Mouse (Mus musculus) MEL (cell line): ENCODE results near the gene Rpn1.

Experiments
- CHD2 ChIP-seq: IDR thresholded peaks from 2 replicates; pipeline ENCODE4 v1.6.1; 2011; ENCODE audit warnings: low read length, improper control_type of control experiment
- CTCF ChIP-seq, 3 experiments: IDR thresholded peaks in 2 of 3; conservative IDR thresholded peaks in 1 of 3; 2 replicates each; pipeline ENCODE4 v1.5.1; 2011 to 2012; ENCODE audit warnings: low read length in 3 of 3, low read depth in 2 of 3, mild to moderate bottlenecking in 2 of 3, improper control_type of control experiment in 1 of 3, inconsistent platforms in 1 of 3, mixed read lengths in 1 of 3, moderate library complexity in 1 of 3; ENCODE audit not compliant: control insufficient read depth in 1 of 3, insufficient read depth in 1 of 3, poor library complexity in 1 of 3, severe bottlenecking in 1 of 3
- ELF1 ChIP-seq: IDR thresholded peaks from 2 replicates; pipeline ENCODE4 v1.6.1; 2014; ENCODE audit warnings: low read depth, mild to moderate bottlenecking, inconsistent platforms, low read length, improper control_type of control experiment, moderate library complexity
- GABPA ChIP-seq: IDR thresholded peaks from 2 replicates; pipeline ENCODE4 v1.6.1; 2012; ENCODE audit warnings: low read depth, mild to moderate bottlenecking, inconsistent platforms, low read length, improper control_type of control experiment, moderate library complexity
- NELFE ChIP-seq: IDR thresholded peaks from 2 replicates; pipeline ENCODE4 v1.6.1; 2011; ENCODE audit warnings: low read depth, low read length, improper control_type of control experiment
- POLR2A ChIP-seq, 2 experiments: IDR thresholded peaks; 2 replicates each; pipeline ENCODE4 v1.6.1; 2011 to 2012; ENCODE audit warnings: low read length in 2 of 2, mild to moderate bottlenecking in 2 of 2, control low read depth in 1 of 2, improper control_type of control experiment in 1 of 2, low read depth in 1 of 2, moderate library complexity in 1 of 2; ENCODE audit not compliant: control insufficient read depth in 1 of 2, insufficient read depth in 1 of 2, poor library complexity in 1 of 2
- SMC3 ChIP-seq: IDR thresholded peaks from 2 replicates; pipeline ENCODE4 v1.6.1; 2011; ENCODE audit warnings: low read depth, low read length, improper control_type of control experiment
- USF2 ChIP-seq, 2 experiments: IDR thresholded peaks; 2 replicates each; pipeline ENCODE4 v1.6.1; 2011 to 2012; ENCODE audit warnings: improper control_type of control experiment in 2 of 2, low read length in 2 of 2, borderline replicate concordance in 1 of 2, inconsistent platforms in 1 of 2, low read depth in 1 of 2, mild to moderate bottlenecking in 1 of 2; ENCODE audit not compliant: insufficient read depth in 1 of 2

DNA sequence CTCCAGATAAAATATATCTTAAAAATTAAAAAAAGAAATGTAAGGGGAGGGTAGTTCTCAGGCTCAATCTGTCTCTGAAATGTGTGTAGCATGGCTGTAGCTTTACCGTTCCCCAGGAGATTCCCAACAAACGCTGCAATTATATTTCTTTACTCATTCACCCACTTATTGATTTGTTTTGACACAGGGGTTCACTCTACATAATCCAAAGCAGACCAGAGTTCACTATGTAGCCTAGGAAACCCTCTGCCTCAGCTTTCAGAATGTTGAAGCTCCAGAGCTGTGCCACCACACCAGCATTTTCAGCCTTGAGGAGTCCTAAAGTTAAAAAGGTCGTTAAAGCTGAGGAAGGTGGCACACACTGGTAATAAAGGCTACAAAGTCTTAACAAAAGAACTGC lies 18.3 kb upstream of the Rpn1 start:
- TF ChIP-seq NELFE (no peak), CTCF (IDR thresholded peaks at IDR 0.05 in 2 of 3, conservative IDR thresholded peaks at IDR 0.05 in 1 of 3; ENCODE audit: control insufficient read depth in 1 of 3, insufficient read depth in 1 of 3, low read depth in 2 of 3, low read length in 3 of 3, poor library complexity in 1 of 3, severe bottlenecking in 1 of 3) (no peak), CHD2 (no peak), GABPA (no peak), ELF1 (no peak), USF2 (IDR thresholded peaks at IDR 0.05; ENCODE audit: borderline replicate concordance in 1 of 2, insufficient read depth in 1 of 2, low read depth in 1 of 2, low read length in 2 of 2) (no peak), SMC3 (no peak), POLR2A (IDR thresholded peaks at IDR 0.05; ENCODE audit: control insufficient read depth in 1 of 2, insufficient read depth in 1 of 2, low read depth in 1 of 2, low read length in 2 of 2, poor library complexity in 1 of 2) (no peak)
